Mouse (Mus musculus): ENCODE data around the gene Vmn1r45. TPM values are rescaled to one million over a fixed set of nuclear protein-coding genes. Genes with fewer than 3 reads are reported as not detected.
"Not testable (repeated sequence)": the region's sequence is repeated elsewhere in the genome, so short reads cannot be mapped to it uniquely, and the experiment has no call there.

Vmn1r45 gene
- not detected in 2 replicates for polyA plus RNA-seq (2016; fragmentation: Nextera tagmentation; extraction: Ambion mirVana)

- H3K27ac ChIP-seq; H3K9me3 ChIP-seq (replicated peaks); H3K27me3 ChIP-seq; H3K4me3 ChIP-seq; H3K4me1 ChIP-seq; H3K9ac ChIP-seq; H3K36me3 ChIP-seq; H3K4me2 ChIP-seq (replicated peaks); ATAC-seq (ENCODE audit: low FRiP score): not testable (repeated sequence)
- WGBS = 95% methylated on average over 2 of the region's 2 CpGs
Observed at GRCm38 (mm10) chr6:89940498-89940897, at the start of gene Vmn1r45. Vmn1r45 (minus strand) TSS chr6:89940598.

- no peak for ATAC-seq (ENCODE audit: low FRiP score)
- Histone ChIP-seq H3K9me3 (replicated peaks) (peaks cover 14% of the 10 kb centered on the region), H3K4me1 (no peaks in the 10 kb centered on the region), H3K27me3 (no peaks in the 10 kb centered on the region), H3K36me3 (no peaks in the 10 kb centered on the region), H3K4me2 (replicated peaks) (no peak overlapping the region), H3K4me3 (no peak overlapping the region), H3K27ac (no peak overlapping the region), H3K9ac (no peak overlapping the region)
- WGBS = 19% methylated on average over 1 of the region's 1 CpGs
Observed at GRCm38 (mm10) chr6:89985989-89986388, 45.6 kb upstream of the Vmn1r45 start.

GRCm38 (mm10) chr6:89969013-89969412 is 28.6 kb upstream of the Vmn1r45 start, which contains the start of gene Vmn1r46:
Vmn1r46 (plus strand) TSS chr6:89969313.
- Histone ChIP-seq H3K9ac (no peak within 1 kb of the TSS), H3K27me3 (no peaks in the 10 kb centered on the region), H3K27ac (no peak within 1 kb of the TSS), H3K9me3 (replicated peaks) (peaks cover 15% of the 10 kb centered on the region; the same call in 1 of the 2 replicates), H3K36me3 (no peaks in the 10 kb centered on the region), H3K4me1 (no peaks in the 10 kb centered on the region), H3K4me2 (replicated peaks) (no peak within 1 kb of the TSS), H3K4me3 (no peak within 1 kb of the TSS)
- 70% methylated on average over 2 of the region's 2 CpGs for WGBS
- ATAC-seq (ENCODE audit: low FRiP score) = no peak

GRCm38 (mm10) chr6:89966341-89966740 is 25.9 kb upstream of the Vmn1r45 start:
- Histone ChIP-seq H3K4me1 (no peaks in the 10 kb centered on the region), H3K36me3 (no peaks in the 10 kb centered on the region), H3K4me2 (replicated peaks) (no peak overlapping the region), H3K9ac (no peak overlapping the region), H3K27ac (no peak overlapping the region), H3K27me3 (no peaks in the 10 kb centered on the region), H3K4me3 (no peak overlapping the region), H3K9me3 (replicated peaks) (peaks cover 11% of the 10 kb centered on the region; the same call in 1 of the 2 replicates)
- no peak for ATAC-seq (ENCODE audit: low FRiP score)

- Histone ChIP-seq H3K4me2 (replicated peaks) (no peak overlapping the region), H3K36me3 (no peaks in the 10 kb centered on the region), H3K27ac (no peak overlapping the region), H3K4me1 (no peaks in the 10 kb centered on the region), H3K27me3 (no peaks in the 10 kb centered on the region), H3K4me3 (no peak overlapping the region), H3K9me3 (replicated peaks) (peaks cover 17% of the 10 kb centered on the region; the same call in 1 of the 2 replicates), H3K9ac (no peak overlapping the region)
- no peak for ATAC-seq (ENCODE audit: low FRiP score)
- WGBS = 81% methylated on average over 2 of the region's 2 CpGs
Observed at GRCm38 (mm10) chr6:89953556-89953955, 13.2 kb upstream of the Vmn1r45 start.

- 71% methylated on average over 2 of the region's 2 CpGs for WGBS
- no peak for ATAC-seq (ENCODE audit: low FRiP score)
- Histone ChIP-seq H3K4me1 (no peaks in the 10 kb centered on the region), H3K36me3 (no peaks in the 10 kb centered on the region), H3K27me3 (no peaks in the 10 kb centered on the region), H3K9ac (no peak overlapping the region), H3K4me3 (no peak overlapping the region), H3K4me2 (replicated peaks) (no peak overlapping the region), H3K27ac (no peak overlapping the region), H3K9me3 (replicated peaks) (0 out of 2 replicates have a peak, but pooled peaks cover 7% of the 10 kb centered on the region)
Observed at GRCm38 (mm10) chr6:89940926-89941325, 528 bp upstream of the Vmn1r45 start.

- Histone ChIP-seq H3K27ac (no peak overlapping the region), H3K27me3 (no peaks in the 10 kb centered on the region), H3K36me3 (no peaks in the 10 kb centered on the region), H3K4me2 (replicated peaks) (no peak overlapping the region), H3K4me3 (no peak overlapping the region), H3K4me1 (no peaks in the 10 kb centered on the region), H3K9me3 (replicated peaks) (0 out of 2 replicates have a peak, but pooled peaks cover 8% of the 10 kb centered on the region), H3K9ac (no peak overlapping the region)
- 57% methylated on average over 2 of the region's 2 CpGs for WGBS
- ATAC-seq (ENCODE audit: low FRiP score) = no peak
Observed at GRCm38 (mm10) chr6:89883812-89884211, 56.6 kb downstream of the Vmn1r45 start.

- H3K27me3 ChIP-seq = no peaks in the 10 kb centered on the region
- no peak within 1 kb of the TSS for H3K27ac ChIP-seq
- H3K4me2 ChIP-seq (replicated peaks) = no peak within 1 kb of the TSS
- H3K36me3 ChIP-seq = no peaks in the 10 kb centered on the region
- no peak within 1 kb of the TSS for H3K9ac ChIP-seq
- no peak for ATAC-seq (ENCODE audit: low FRiP score)
- WGBS = 94% methylated on average over 1 of the region's 1 CpGs
- H3K9me3 ChIP-seq (replicated peaks) = 0 out of 2 replicates have a peak, but pooled peaks cover 8% of the 10 kb centered on the region
- H3K4me3 ChIP-seq = no peak within 1 kb of the TSS
- no peaks in the 10 kb centered on the region for H3K4me1 ChIP-seq
Observed at GRCm38 (mm10) chr6:89883360-89883759, 57.0 kb downstream of the Vmn1r45 start, which contains the start of gene Vmn1r44. Vmn1r44 (plus strand) TSS chr6:89883660.

Other genes starting within 250 kb of the Vmn1r45 start
- gene Vmn1r40, start 233.1 kb downstream of the Vmn1r45 start, polyA plus RNA-seq (2016; fragmentation: Nextera tagmentation; extraction: Ambion mirVana) = not detected in 2 replicates
- not detected in 2 replicates for gene Vmn1r41, start 199.8 kb downstream of the Vmn1r45 start, polyA plus RNA-seq (2016; fragmentation: Nextera tagmentation; extraction: Ambion mirVana)
- not detected in 2 replicates for gene Vmn1r42, start 64.2 kb downstream of the Vmn1r45 start, polyA plus RNA-seq (2016; fragmentation: Nextera tagmentation; extraction: Ambion mirVana)
- not detected in 2 replicates for gene Vmn1r43, start 64.2 kb downstream of the Vmn1r45 start, polyA plus RNA-seq (2016; fragmentation: Nextera tagmentation; extraction: Ambion mirVana)
- gene Vmn1r44, start 56.9 kb downstream of the Vmn1r45 start, polyA plus RNA-seq (2016; fragmentation: Nextera tagmentation; extraction: Ambion mirVana) = not detected in 2 replicates
- not detected in 2 replicates for gene Vmn1r46, start 28.7 kb upstream of the Vmn1r45 start, polyA plus RNA-seq (2016; fragmentation: Nextera tagmentation; extraction: Ambion mirVana)
- not detected in 2 replicates for gene Vmn1r47, start 75.5 kb upstream of the Vmn1r45 start, polyA plus RNA-seq (2016; fragmentation: Nextera tagmentation; extraction: Ambion mirVana)
- gene Vmn1r48, start 96.2 kb upstream of the Vmn1r45 start, polyA plus RNA-seq (2016; fragmentation: Nextera tagmentation; extraction: Ambion mirVana) = not detected in 2 replicates
- not detected in 2 replicates for gene Vmn1r49, start 137.9 kb upstream of the Vmn1r45 start, polyA plus RNA-seq (2016; fragmentation: Nextera tagmentation; extraction: Ambion mirVana)
- not detected in 2 replicates for gene Vmn1r50, start 160.8 kb upstream of the Vmn1r45 start, polyA plus RNA-seq (2016; fragmentation: Nextera tagmentation; extraction: Ambion mirVana)
- not detected in 2 replicates for gene Vmn1r51, start 182.0 kb upstream of the Vmn1r45 start, polyA plus RNA-seq (2016; fragmentation: Nextera tagmentation; extraction: Ambion mirVana)
- not detected in 2 replicates for gene Vmn1r52, start 234.2 kb upstream of the Vmn1r45 start, polyA plus RNA-seq (2016; fragmentation: Nextera tagmentation; extraction: Ambion mirVana)

Data from hindbrain, embryonic 12.5 days (tissue).